Comparison of ENCODE assay signal across 8 mouse cellular contexts in the genomic region with DNA sequence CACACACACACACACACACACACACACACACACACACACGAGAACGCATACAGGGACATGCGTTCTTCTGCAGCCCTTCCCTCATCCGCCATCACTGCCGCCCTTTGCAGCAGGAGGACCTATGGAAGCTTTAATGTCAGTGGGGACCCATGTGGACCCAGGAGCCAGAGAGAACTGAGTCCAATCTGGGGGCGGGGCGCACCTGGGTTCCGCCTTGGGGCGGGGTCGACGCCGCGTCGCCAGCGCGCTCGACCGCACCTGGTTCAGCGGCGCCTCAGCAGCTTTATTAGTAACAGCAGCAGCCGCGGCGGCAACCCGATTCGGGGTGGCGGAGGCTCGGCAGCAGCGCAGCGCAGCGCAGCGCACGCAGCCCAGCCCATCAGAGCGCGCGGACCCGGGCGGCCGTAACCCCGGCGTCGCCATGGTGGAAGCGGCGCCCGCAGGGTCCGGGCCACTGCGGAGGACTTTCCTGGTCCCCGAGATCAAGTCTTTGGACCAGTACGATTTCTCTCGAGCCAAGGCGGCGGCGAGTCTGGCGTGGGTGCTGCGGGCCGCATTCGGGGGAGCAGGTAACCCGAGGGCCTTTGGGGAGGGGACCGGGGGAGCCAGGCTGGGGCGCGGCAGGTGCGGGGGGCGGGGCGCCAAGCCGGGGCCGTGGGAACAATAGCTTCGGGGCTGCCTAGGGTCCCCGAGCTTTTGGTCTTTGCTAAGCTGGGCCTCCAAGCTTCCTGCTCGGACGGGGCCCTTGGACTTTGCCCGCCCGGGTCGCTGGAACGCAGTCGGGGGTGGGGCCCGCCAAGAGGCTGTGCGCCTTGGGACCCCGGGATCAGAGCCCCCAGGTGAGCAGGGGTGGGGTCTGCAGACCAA. TPM values are rescaled to one million over a fixed set of nuclear protein-coding genes. Genes with fewer than 3 reads are reported as not detected.
DNase-seq lines count a peak whose midpoint lies in the region; ATAC-seq lines count a peak whose summit lies in the region.

No protein-coding gene starts in this region.

- WGBS in heart, embryonic 12.5 days: under 1% methylated on average over 76 of the region's 77 CpGs
- under 1% methylated on average over 75 of the region's 77 CpGs for WGBS in midbrain, embryonic 16.5 days

- H3K4me1 ChIP-seq in heart, embryonic 12.5 days (replicated peaks): peaks cover 6% of the 10 kb centered on the region; the same call in 1 of the 2 replicates
- H3K4me1 ChIP-seq in midbrain, embryonic 16.5 days (ENCODE audit: control insufficient read depth, insufficient read depth, low read length): no peaks in the 10 kb centered on the region; the same call in 1 of the 2 replicates

- H3K36me3 ChIP-seq in heart, embryonic 12.5 days: no peaks in the 10 kb centered on the region
- no peaks in the 10 kb centered on the region for H3K36me3 ChIP-seq in midbrain, embryonic 16.5 days (ENCODE audit: control insufficient read depth, insufficient read depth, low read length)

- peak overlapping the region; percentile 71 for H3K9ac ChIP-seq in heart, embryonic 12.5 days
- H3K9ac ChIP-seq in midbrain, embryonic 16.5 days (ENCODE audit: low read depth, low read length): peak overlapping the region; percentile 95

- H3K4me3 ChIP-seq in heart, embryonic 12.5 days: peak overlapping the region; percentile 63
- peak overlapping the region; percentile 96 for H3K4me3 ChIP-seq in midbrain, embryonic 16.5 days (ENCODE audit: low read depth, low read length)

- ATAC-seq in heart, embryonic 12.5 days (ENCODE audit: insufficient number of reproducible peaks, low FRiP score): peak; percentile 41
- peak; percentile 89 for ATAC-seq in midbrain, embryonic 16.5 days

- no peak overlapping the region for H3K27ac ChIP-seq in heart, embryonic 12.5 days (ENCODE audit: poor library complexity, severe bottlenecking)
- H3K27ac ChIP-seq in midbrain, embryonic 16.5 days (ENCODE audit: low read length): peak overlapping the region; percentile 91

- H3K4me2 ChIP-seq in heart, embryonic 12.5 days: peak overlapping the region; percentile 90
- peak overlapping the region; percentile 79 for H3K4me2 ChIP-seq in midbrain, embryonic 16.5 days (ENCODE audit: low read length)

- no peaks in the 10 kb centered on the region for H3K9me3 ChIP-seq in heart, embryonic 12.5 days (replicated peaks)
- no peaks in the 10 kb centered on the region for H3K9me3 ChIP-seq in midbrain, embryonic 16.5 days (replicated peaks; ENCODE audit: control insufficient read depth, low read length, poor library complexity, severe bottlenecking)

- DNase-seq in heart, adult 9 months (ENCODE audit: low spot score in 2 of 2): no peak
- peak; percentile 78 for DNase-seq in cerebellum, adult 9-10 months
- DNase-seq in frontal cortex, postnatal 14 days (ENCODE audit: low spot score in 2 of 2): peak; percentile 38 to 71
- DNase-seq in kidney, adult 9 months: peak; percentile 89
- peak; percentile 73 for DNase-seq in liver
- DNase-seq in thymus, postnatal 0 days (ENCODE audit: low spot score): peak; percentile 41

- H3K27me3 ChIP-seq in heart, embryonic 12.5 days (replicated peaks): peaks cover 29% of the 10 kb centered on the region
- H3K27me3 ChIP-seq in midbrain, embryonic 16.5 days (ENCODE audit: control insufficient read depth, insufficient read depth, low read depth, low read length): no peaks in the 10 kb centered on the region

RNA-seq across cellular contexts. Expression of a gene that starts 0.5 kb away (rescaled TPM):
- 1.4 and 2.4 TPM in 2 replicates for polyA plus RNA-seq in heart, embryonic 12.5 days (2016; fragmentation: Nextera tagmentation; extraction: Ambion mirVana)
- 45.1 and 48.7 TPM in 2 replicates for polyA plus RNA-seq in midbrain, embryonic 16.5 days (2015; fragmentation: Nextera tagmentation; extraction: Ambion mirVana)
- 0.81 and 1.1 TPM in 2 replicates for polyA plus RNA-seq in thymus, postnatal 0 days (2015; fragmentation: Nextera tagmentation; extraction: Ambion mirVana)

RNA-seq across cellular contexts. Expression of a gene that starts 19.8 kb away (rescaled TPM):
- 4.7 and 5.2 TPM in 2 replicates for polyA plus RNA-seq in heart, embryonic 12.5 days (2016; fragmentation: Nextera tagmentation; extraction: Ambion mirVana)
- polyA plus RNA-seq in midbrain, embryonic 16.5 days (2015; fragmentation: Nextera tagmentation; extraction: Ambion mirVana): 0.39 and 0.60 TPM in 2 replicates
- polyA plus RNA-seq in thymus, postnatal 0 days (2015; fragmentation: Nextera tagmentation; extraction: Ambion mirVana): 0.19 TPM in 1 of 2 replicates, not detected in the other

RNA-seq across cellular contexts. Expression of a gene that starts 33.5 kb away (rescaled TPM):
- 33.8 and 34.9 TPM in 2 replicates for polyA plus RNA-seq in heart, embryonic 12.5 days (2016; fragmentation: Nextera tagmentation; extraction: Ambion mirVana)
- polyA plus RNA-seq in midbrain, embryonic 16.5 days (2015; fragmentation: Nextera tagmentation; extraction: Ambion mirVana): 51.8 and 52.4 TPM in 2 replicates
- polyA plus RNA-seq in thymus, postnatal 0 days (2015; fragmentation: Nextera tagmentation; extraction: Ambion mirVana): 62.2 and 64.3 TPM in 2 replicates

RNA-seq across cellular contexts. Expression of a gene that starts 33.7 kb away (rescaled TPM):
- 110 and 115 TPM in 2 replicates for polyA plus RNA-seq in heart, embryonic 12.5 days (2016; fragmentation: Nextera tagmentation; extraction: Ambion mirVana)
- polyA plus RNA-seq in midbrain, embryonic 16.5 days (2015; fragmentation: Nextera tagmentation; extraction: Ambion mirVana): 63.5 and 68.0 TPM in 2 replicates
- 182 and 202 TPM in 2 replicates for polyA plus RNA-seq in thymus, postnatal 0 days (2015; fragmentation: Nextera tagmentation; extraction: Ambion mirVana)

RNA-seq across cellular contexts. Expression of a gene that starts 37.7 kb away (rescaled TPM):
- polyA plus RNA-seq in heart, embryonic 12.5 days (2016; fragmentation: Nextera tagmentation; extraction: Ambion mirVana): 0.33 TPM in 1 of 2 replicates, not detected in the other
- polyA plus RNA-seq in midbrain, embryonic 16.5 days (2015; fragmentation: Nextera tagmentation; extraction: Ambion mirVana): 1.7 and 2.5 TPM in 2 replicates
- 0.31 and 0.42 TPM in 2 replicates for polyA plus RNA-seq in thymus, postnatal 0 days (2015; fragmentation: Nextera tagmentation; extraction: Ambion mirVana)

Comparison
In these comparisons a context has a peak if more than half of its experiments do, and no peak if none do; other contexts are left out.
1. DNase-seq: peak in cerebellum, adult 9-10 months (single experiment), frontal cortex, postnatal 14 days (2 of 2), kidney, adult 9 months (single experiment), liver (single experiment) and thymus, postnatal 0 days (single experiment); none in heart, adult 9 months (0 of 2).
2. RNA of a gene that starts 0.5 kb away (polyA plus RNA-seq): 45.1 to 48.7 TPM in midbrain, embryonic 16.5 days; 1.4 to 2.4 TPM in heart, embryonic 12.5 days and 0.81 to 1.1 TPM in thymus, postnatal 0 days; every median in the first group is over 10 times any median in the second.